Mouse (Mus musculus) liver, embryonic 11.5 days (tissue): ENCODE results near the gene Ddah1. TPM values are rescaled to one million over a fixed set of nuclear protein-coding genes. Genes with fewer than 3 reads are reported as not detected.
A peak's percentile ranks its signal among the peaks of the same experiment; 100 is the strongest.

ENCODE experiments used
- ATAC-seq: fragments of 200-750 bp; cut with Nextera tagmentation; replicated peaks from 2 replicates; pipeline ENCODE4 v1.8.0; 2017; ENCODE audit warnings: moderate number of reproducible peaks, mild to moderate bottlenecking, moderate TSS enrichment, moderate library complexity; ENCODE audit not compliant: low FRiP score
- DNase-seq: peaks from one replicate; pipeline ENCODE4 v3.0.0-alpha.2; 2017; ENCODE audit warnings: low spot score
- H3K27ac ChIP-seq: fragments of 300-500 bp; sonication (generic); 2 replicates; pipeline ENCODE4 v1.5.1; 2014; ENCODE audit warnings: mild to moderate bottlenecking, low read depth, low read length, control low read depth
- H3K27me3 ChIP-seq: fragments of 300-500 bp; sonication (generic); replicated peaks from 2 replicates; pipeline ENCODE4 v1.6.1; 2014; ENCODE audit warnings: low read length, mixed read lengths; ENCODE audit not compliant: control insufficient read depth, insufficient read depth
- H3K36me3 ChIP-seq: fragments of 300-500 bp; sonication (generic); 2 replicates; pipeline ENCODE4 v1.6.1; 2014; ENCODE audit warnings: mild to moderate bottlenecking, low read length, moderate library complexity, mixed read lengths; ENCODE audit not compliant: control insufficient read depth, insufficient read depth
- H3K4me1 ChIP-seq: fragments of 300-500 bp; sonication (generic); replicated peaks from 2 replicates; pipeline ENCODE4 v1.6.1; 2014; ENCODE audit warnings: low read length, mixed read lengths; ENCODE audit not compliant: control insufficient read depth, insufficient read depth
- H3K4me2 ChIP-seq: fragments of 300-500 bp; sonication (generic); 2 replicates; pipeline ENCODE4 v1.6.1; 2014; ENCODE audit warnings: mild to moderate bottlenecking, control low read depth, moderate library complexity
- H3K4me3 ChIP-seq: fragments of 300-500 bp; sonication (generic); 2 replicates; pipeline ENCODE4 v1.5.1; 2014; ENCODE audit warnings: low read depth, low read length, control low read depth
- H3K9ac ChIP-seq: fragments of 300-500 bp; sonication (generic); 2 replicates; pipeline ENCODE4 v1.6.1; 2014; ENCODE audit warnings: low read depth, low read length, control low read depth
- H3K9me3 ChIP-seq: fragments of 300-500 bp; sonication (generic); 2 replicates; pipeline ENCODE4 v1.6.1; 2016; ENCODE audit warnings: low read length, inconsistent platforms, mixed read lengths; ENCODE audit not compliant: control insufficient read depth
- WGBS: fragments of 180-500 bp; shearing (Covaris S2); extraction: QIAGEN DNeasy Blood & Tissue Kit; methylation state at CpG from one replicate; pipeline ENCODE4 v1.1.7; 2014; 5-methylcytosine and 5-hydroxymethylcytosine counted together
- polyA plus RNA-seq: library from polyadenylated mRNA; unstranded; fragments of >200 nt; fragmentation: Nextera tagmentation; extraction: Ambion mirVana; gene quantifications from 2 replicates; pipeline ENCODE4 v1.2.1, GENCODE M21; 2014

Ddah1 gene
- polyA plus RNA-seq, 1 experiment from 2014 or later, result 50.2 TPM

DNA sequence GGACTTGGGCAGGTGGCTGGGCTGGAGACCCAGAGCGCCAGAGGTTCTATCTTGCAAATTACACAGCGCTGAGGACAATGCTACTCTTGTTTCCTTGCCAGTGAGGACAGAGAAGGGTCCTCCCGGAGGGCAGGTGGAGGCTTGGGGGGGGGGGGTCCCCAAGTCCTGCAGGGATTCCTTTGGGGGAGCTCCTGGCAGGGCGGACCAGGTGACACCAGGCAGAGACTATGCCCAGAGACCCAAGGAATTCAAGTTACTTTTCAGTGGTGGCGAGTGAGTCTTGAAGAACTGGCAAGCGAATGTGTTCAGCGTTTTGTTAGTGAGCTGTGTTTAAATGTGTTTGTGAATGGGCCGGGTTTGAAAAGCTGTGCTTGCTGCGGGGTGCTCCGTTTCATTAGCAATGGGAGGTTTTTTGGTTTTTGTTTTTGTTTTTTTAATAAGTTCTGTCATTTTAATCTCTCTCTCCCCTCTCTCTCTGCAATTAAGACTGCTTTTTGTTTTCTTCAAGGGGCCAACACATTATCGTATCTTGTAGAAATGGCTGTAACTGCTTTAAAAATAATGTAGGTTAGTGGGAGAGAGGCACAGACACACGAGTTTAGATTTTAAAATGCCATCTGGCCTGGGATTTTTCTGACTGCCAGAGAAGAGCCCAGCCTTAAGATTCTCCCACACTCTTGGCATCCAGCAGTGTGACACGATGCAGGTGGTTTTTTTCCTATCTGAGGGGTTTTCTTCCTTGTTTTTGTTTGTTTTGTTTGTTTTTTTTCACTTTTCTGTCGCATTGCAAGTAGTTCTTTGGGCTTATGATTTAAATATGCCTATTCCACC, 1.1 kb downstream of the Ddah1 start:
- peak overlapping the region; percentile 65 for H3K4me3 ChIP-seq
- peak overlapping the region; percentile 79 for H3K9ac ChIP-seq
- H3K27ac ChIP-seq, result no peak overlapping the region; the same call in 1 of the 2 replicates
- DNase-seq, result no peak
- peak overlapping the region; percentile 95 for H3K4me2 ChIP-seq
- H3K4me1 ChIP-seq, result peaks cover 19% of the 10 kb centered on the region
- 29% methylated on average over 14 of the region's 14 CpGs for WGBS
- no peak for ATAC-seq
- H3K27me3 ChIP-seq, result peaks cover 14% of the 10 kb centered on the region
- H3K9me3 ChIP-seq, result no peaks in the 10 kb centered on the region
- H3K36me3 ChIP-seq, result no peaks in the 10 kb centered on the region

- peak overlapping the region; percentile 95 for H3K4me2 ChIP-seq
Measured at GRCm38 (mm10) chr3:145760547-145760946, 2.1 kb downstream of the Ddah1 start.

DNA sequence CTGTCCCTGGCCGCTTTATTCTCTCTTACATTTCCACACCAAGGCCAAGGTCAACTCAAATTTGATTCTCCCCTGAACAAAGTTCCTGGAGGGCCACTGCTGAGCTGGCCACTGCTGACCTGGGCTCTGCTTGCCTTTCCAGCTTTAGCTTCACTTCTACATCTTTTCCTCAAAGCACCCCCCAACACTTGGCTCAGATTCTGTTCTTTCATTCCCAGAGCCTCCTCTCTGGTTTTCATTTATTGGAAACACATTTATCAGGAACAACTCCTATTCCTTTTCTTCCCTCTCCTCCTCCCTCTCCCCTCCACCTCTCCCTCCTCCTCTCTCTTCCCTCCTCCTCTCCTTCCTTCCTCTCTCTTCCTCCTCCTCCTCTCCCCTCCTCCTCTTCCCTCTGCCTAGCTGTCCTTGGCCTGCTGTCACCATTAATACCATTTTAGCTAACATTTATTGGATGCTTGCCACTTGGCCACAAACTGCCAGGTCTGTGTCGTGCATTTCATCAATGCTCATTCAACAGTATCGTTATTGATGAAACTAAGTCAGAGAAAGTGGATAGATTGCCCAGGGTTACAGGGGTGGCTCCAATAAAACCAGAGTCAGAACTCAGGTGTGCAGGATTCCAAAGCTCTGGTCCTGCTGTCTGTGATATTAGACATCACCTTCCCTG, 3.2 kb downstream of the Ddah1 start:
- no peak overlapping the region; the same call in 1 of the 2 replicates for H3K27ac ChIP-seq
- H3K4me2 ChIP-seq, result no peak overlapping the region
- DNase-seq (no peak), ATAC-seq (no peak)
- 84% methylated on average over 3 of the region's 3 CpGs for WGBS
- H3K36me3 ChIP-seq, result 0 out of 2 replicates have a peak, but pooled peaks cover 3% of the 10 kb centered on the region
- H3K27me3 ChIP-seq, result peaks cover 14% of the 10 kb centered on the region
- H3K9ac ChIP-seq, result no peak overlapping the region
- peaks cover 16% of the 10 kb centered on the region for H3K4me1 ChIP-seq
- H3K4me3 ChIP-seq, result no peak overlapping the region
- no peaks in the 10 kb centered on the region for H3K9me3 ChIP-seq

More at GRCm38 (mm10) chr3:145760547-145760946, 2.1 kb downstream of the Ddah1 start:
- ATAC-seq (no peak), DNase-seq (no peak)
- Histone ChIP-seq H3K4me3 (no peak overlapping the region), H3K27me3 (peaks cover 14% of the 10 kb centered on the region), H3K9ac (no peak overlapping the region), H3K9me3 (no peaks in the 10 kb centered on the region), H3K4me1 (peaks cover 19% of the 10 kb centered on the region), H3K27ac (no peak overlapping the region), H3K36me3 (0 out of 2 replicates have a peak, but pooled peaks cover under 1% of the 10 kb centered on the region)
- 77% methylated on average over 3 of the region's 3 CpGs for WGBS

DNA sequence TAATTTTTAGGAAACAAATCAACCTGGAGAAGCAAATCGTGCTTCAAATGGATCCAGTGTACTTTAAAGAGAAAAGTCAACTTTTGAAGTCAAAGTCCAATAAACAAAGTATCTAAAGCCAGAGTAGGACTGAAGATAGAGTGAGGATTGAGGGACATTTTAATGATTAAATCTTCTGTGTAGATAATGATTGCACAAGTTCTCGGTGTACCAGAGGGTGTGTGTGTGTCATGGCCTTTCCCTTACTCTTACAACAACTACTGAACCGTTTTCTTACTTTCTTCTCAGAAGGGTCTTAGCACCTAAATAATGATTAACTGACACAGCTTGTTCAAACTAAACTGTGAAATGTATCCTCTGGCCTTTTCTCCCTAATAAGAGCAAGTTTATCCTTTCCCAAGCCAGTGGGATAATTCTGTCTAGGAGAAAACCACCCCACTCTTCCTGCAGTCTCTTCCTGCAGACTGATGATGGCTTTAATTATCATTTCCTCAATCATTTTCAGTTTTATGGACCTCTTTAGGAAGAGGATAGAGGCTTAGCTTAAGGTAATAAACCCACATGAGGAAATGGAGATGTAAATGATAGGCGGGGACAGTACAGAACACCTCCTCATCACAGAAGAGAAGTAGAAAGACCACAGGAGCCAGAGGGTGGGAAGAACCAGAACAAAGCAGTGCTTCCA, 4.6 kb downstream of the Ddah1 start:
- peaks cover 3% of the 10 kb centered on the region for H3K4me1 ChIP-seq
- no peak overlapping the region for H3K4me2 ChIP-seq
- H3K27me3 ChIP-seq, result peaks cover 14% of the 10 kb centered on the region
- ATAC-seq (no peak), DNase-seq (no peak)
- 73% methylated on average over 4 of the region's 4 CpGs for WGBS
- no peaks in the 10 kb centered on the region for H3K9me3 ChIP-seq
- H3K36me3 ChIP-seq, result 0 out of 2 replicates have a peak, but pooled peaks cover 3% of the 10 kb centered on the region
- no peak overlapping the region for H3K4me3 ChIP-seq
- no peak overlapping the region for H3K9ac ChIP-seq
- H3K27ac ChIP-seq, result peak overlapping the region; percentile 0; the same call in 1 of the 2 replicates

DNA sequence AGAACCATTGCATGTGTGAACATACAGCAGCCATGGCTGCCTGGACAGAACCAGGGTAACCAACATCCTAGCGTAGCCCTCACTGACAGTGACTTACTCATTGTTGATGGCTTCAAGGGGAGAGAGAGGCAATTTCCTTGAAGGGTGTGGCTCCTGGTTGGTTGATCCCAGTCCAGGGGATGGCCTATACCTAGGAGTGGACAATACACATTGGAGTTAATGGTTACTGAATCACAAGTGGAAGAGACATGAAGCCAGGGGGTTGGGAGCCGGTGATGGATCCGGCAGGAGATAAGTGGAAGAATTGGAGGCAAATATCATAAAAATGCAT, 5.1 kb downstream of the Ddah1 start:
- H3K4me3 ChIP-seq, result no peak overlapping the region
- no peak for ATAC-seq
- 0 out of 2 replicates have a peak, but pooled peaks cover 3% of the 10 kb centered on the region for H3K36me3 ChIP-seq
- DNase-seq, result no peak
- H3K4me2 ChIP-seq, result no peak overlapping the region
- peak overlapping the region; percentile 0; the same call in 1 of the 2 replicates for H3K27ac ChIP-seq
- H3K9me3 ChIP-seq, result no peaks in the 10 kb centered on the region
- 97% methylated on average over 3 of the region's 3 CpGs for WGBS
- no peaks in the 10 kb centered on the region; the same call in 1 of the 2 replicates for H3K4me1 ChIP-seq
- H3K9ac ChIP-seq, result no peak overlapping the region
- H3K27me3 ChIP-seq, result peaks cover 14% of the 10 kb centered on the region

DNA sequence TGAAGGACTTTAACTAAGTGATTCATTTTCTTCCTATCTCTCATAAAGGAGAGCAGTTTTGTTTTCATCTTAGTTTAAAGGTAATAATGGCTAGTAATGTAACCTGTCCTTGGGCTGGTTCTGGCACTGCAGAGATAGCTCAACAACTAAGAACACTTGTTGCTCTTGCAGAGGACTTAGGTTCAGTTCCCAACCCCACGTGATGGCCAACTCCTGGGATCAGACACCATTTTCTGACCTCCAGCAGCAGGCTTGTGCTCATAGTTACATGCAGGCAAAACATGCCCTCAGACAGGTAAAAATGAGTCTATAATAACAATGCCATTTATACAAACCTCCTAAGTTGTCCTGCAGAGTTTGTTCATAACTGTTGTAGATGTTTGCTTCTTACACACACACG, 5.9 kb downstream of the Ddah1 start:
- H3K9ac ChIP-seq, result no peak overlapping the region
- 0 out of 2 replicates have a peak, but pooled peaks cover 3% of the 10 kb centered on the region for H3K36me3 ChIP-seq
- H3K9me3 ChIP-seq, result no peaks in the 10 kb centered on the region
- no peak overlapping the region for H3K27ac ChIP-seq
- H3K4me2 ChIP-seq, result no peak overlapping the region
- H3K27me3 ChIP-seq, result peaks cover 7% of the 10 kb centered on the region; the same call in 1 of the 2 replicates
- 79% methylated on average over 2 of the region's 2 CpGs for WGBS
- no peaks in the 10 kb centered on the region for H3K4me1 ChIP-seq
- DNase-seq (no peak), ATAC-seq (no peak)
- H3K4me3 ChIP-seq, result no peak overlapping the region

- ATAC-seq (no peak), DNase-seq (no peak)
- Histone ChIP-seq H3K9me3 (no peaks in the 10 kb centered on the region), H3K4me3 (no peak overlapping the region), H3K4me1 (0 out of 2 replicates have a peak, but pooled peaks cover 3% of the 10 kb centered on the region), H3K27ac (no peak overlapping the region), H3K27me3 (0 out of 2 replicates have a peak, but pooled peaks cover 1% of the 10 kb centered on the region), H3K9ac (no peak overlapping the region), H3K4me2 (no peak overlapping the region), H3K36me3 (0 out of 2 replicates have a peak, but pooled peaks cover 3% of the 10 kb centered on the region)
- WGBS, result 87% methylated on average over 4 of the region's 4 CpGs
Measured at GRCm38 (mm10) chr3:145768439-145768838, 10.0 kb downstream of the Ddah1 start.

DNA sequence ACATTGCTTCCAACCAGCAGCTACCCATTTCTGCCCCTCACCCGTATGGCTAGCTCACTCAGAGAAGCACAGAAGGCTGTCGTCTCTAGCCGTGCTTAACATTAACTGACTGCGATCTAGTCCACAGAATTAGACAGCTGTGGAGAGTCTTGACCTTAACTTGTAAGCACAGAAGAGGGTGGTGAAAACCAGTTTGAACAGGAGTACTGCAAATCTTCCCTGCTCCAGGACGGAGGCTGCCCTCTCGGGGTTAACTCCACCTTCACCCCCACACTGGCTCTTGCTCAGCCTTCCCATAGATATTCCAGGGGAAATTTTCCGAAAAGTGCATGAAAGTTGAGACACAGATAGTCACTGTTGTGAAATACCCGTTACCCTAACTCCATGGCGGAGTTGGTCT, 14.9 kb downstream of the Ddah1 start:
- Histone ChIP-seq H3K27ac (no peak overlapping the region), H3K27me3 (no peaks in the 10 kb centered on the region), H3K9me3 (no peaks in the 10 kb centered on the region), H3K4me1 (peaks cover 4% of the 10 kb centered on the region; the same call in 1 of the 2 replicates), H3K36me3 (no peaks in the 10 kb centered on the region), H3K4me2 (no peak overlapping the region), H3K9ac (no peak overlapping the region), H3K4me3 (no peak overlapping the region)
- ATAC-seq (no peak), DNase-seq (no peak)
- WGBS, result 84% methylated on average over 9 of the region's 9 CpGs
